25 mouse cellular contexts compared by ENCODE assay signal in the genomic region with DNA sequence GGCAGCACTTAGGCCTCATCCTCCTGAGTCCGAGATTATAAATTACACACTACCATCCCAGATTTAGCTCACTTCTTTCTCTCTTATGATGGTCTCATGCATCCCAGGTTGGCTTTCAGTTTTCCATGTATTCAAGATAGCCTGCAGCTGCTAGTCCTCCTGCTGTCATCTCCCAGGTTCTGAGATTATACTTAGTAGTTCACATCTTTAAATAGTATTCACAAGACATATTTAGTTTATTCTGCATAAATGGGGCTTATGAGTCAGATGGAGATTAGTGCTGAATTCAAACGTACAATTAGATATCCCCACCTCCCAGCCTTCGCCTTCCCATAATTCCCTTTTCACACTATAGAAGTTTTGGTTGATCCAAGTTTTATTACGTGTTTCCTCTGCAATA.
"Had no signal": no experiment of that assay in that cellular context is flagged by ENCODE, and none has a peak within 500 bp of the region (broad histone marks: within the 10 kb centered on the region; RNA-seq: fewer than 3 reads in every experiment).

No protein-coding gene starts in this region.

- H3K4me3 ChIP-seq: heart, adult 2 months; heart, embryonic 10.5 days; hindbrain, embryonic 13.5 days; hindbrain, embryonic 15.5 days; kidney, embryonic 15.5 days; limb, embryonic 13.5 days; limb, embryonic 15.5 days; liver, embryonic 12.5 days had no signal

- H3K27ac ChIP-seq: heart, adult 2 months; heart, embryonic 10.5 days; hindbrain, embryonic 13.5 days; hindbrain, embryonic 15.5 days; hindbrain, postnatal 0 days; kidney, embryonic 15.5 days; kidney, postnatal 0 days; limb, embryonic 13.5 days; limb, embryonic 15.5 days; liver, embryonic 12.5 days; liver, embryonic 14.5 days had no signal

- H3K4me2 ChIP-seq: hindbrain, embryonic 13.5 days; hindbrain, embryonic 15.5 days; kidney, embryonic 15.5 days; limb, embryonic 13.5 days; limb, embryonic 15.5 days; liver, embryonic 12.5 days had no signal

- H3K9me3 ChIP-seq: heart, embryonic 10.5 days; hindbrain, embryonic 13.5 days; hindbrain, embryonic 15.5 days; kidney, embryonic 15.5 days; limb, embryonic 13.5 days; limb, embryonic 15.5 days; liver, embryonic 12.5 days had no signal

- H3K27me3 ChIP-seq: hindbrain, embryonic 13.5 days; hindbrain, embryonic 15.5 days; kidney, embryonic 15.5 days; limb, embryonic 13.5 days; limb, embryonic 15.5 days; liver, embryonic 12.5 days had no signal

- H3K4me1 ChIP-seq: heart, embryonic 10.5 days; hindbrain, embryonic 13.5 days; hindbrain, embryonic 15.5 days; kidney, embryonic 15.5 days; limb, embryonic 13.5 days; limb, embryonic 15.5 days; liver, embryonic 12.5 days had no signal

- DNase-seq: gastrocnemius, postnatal 14 days; gastrocnemius, postnatal 36 days; heart, adult 11 months; heart, adult 2 months; heart, postnatal 14 days; heart, postnatal 36 days; kidney, adult 11 months; kidney, adult 2 months; kidney, adult 9 months; kidney, postnatal 14 days; kidney, postnatal 36 days; layer of hippocampus, adult 9-11 months; layer of hippocampus, postnatal 36 days; left cerebral cortex, postnatal 4 days had no signal

- ATAC-seq: hindbrain, postnatal 0 days; intestine, embryonic 16.5 days; liver, embryonic 12.5 days had no signal

- H3K36me3 ChIP-seq: heart, embryonic 10.5 days; hindbrain, embryonic 13.5 days; hindbrain, embryonic 15.5 days; kidney, embryonic 15.5 days; limb, embryonic 13.5 days; limb, embryonic 15.5 days; liver, embryonic 12.5 days had no signal

- H3K9ac ChIP-seq: hindbrain, embryonic 13.5 days; hindbrain, embryonic 15.5 days; kidney, embryonic 15.5 days; limb, embryonic 13.5 days; limb, embryonic 15.5 days; liver, embryonic 12.5 days; liver, embryonic 14.5 days had no signal
